Mouse (Mus musculus) embryonic stem cell, embryonic (primary cell): ENCODE measurements at regions not wholly inside any gene's neighbourhood (a gene's known extent, or its start where the extent isn't known, plus 50 kb on each side); places are given as distances from the start of the nearest gene placed in this dataset.

Experiments used
- CTCF ChIA-PET, 4 experiments: fragments of 300-600 bp in 2 of 4; fragments of 350-600 bp in 2 of 4; sonication (Branson Sonifier 250); formaldehyde crosslinking; loops; one replicate each; lab custom pipeline; 2022; ENCODE audit warnings: inconsistent platforms in 2 of 4; lab: Charles Lee
- POLR2A ChIA-PET, 4 experiments: fragments of 300-600 bp in 2 of 4; fragments of 350-600 bp in 2 of 4; sonication (Branson Sonifier 250); formaldehyde crosslinking; loops; one replicate each; lab custom pipeline; 2022; ENCODE audit warnings: antibody characterized with exemption in 4 of 4, inconsistent platforms in 1 of 4; lab: Charles Lee

GRCm38 (mm10) chr8:64422850-64423214, 216.8 kb upstream of the Tll1 start:
- ChIA-PET CTCF (no interaction called here), POLR2A (no interaction called here)

- POLR2A ChIA-PET, result no interaction called here
- CTCF ChIA-PET, result interaction anchor here in 1 of 4 experiments (0.6 kb wide), 1 partner anchor 512 kb away, joined by 5 read pairs; no protein-coding TSS in a partner anchor
Observed at GRCm38 (mm10) chr8:64422200-64422849, 216.3 kb upstream of the Tll1 start.

GRCm38 (mm10) chr8:64421502-64422199, 215.6 kb upstream of the Tll1 start:
- CTCF ChIA-PET, result interaction anchor here in 1 of 4 experiments (0.6 kb wide), 1 partner anchor 513 kb away, joined by 5 read pairs; no protein-coding TSS in a partner anchor
- POLR2A ChIA-PET, result no interaction called here

GRCm38 (mm10) chr8:64412488-64413188, 206.6 kb upstream of the Tll1 start:
- ChIA-PET POLR2A (no interaction called here), CTCF (no interaction called here)

GRCm38 (mm10) chr8:64406775-64407490, 200.9 kb upstream of the Tll1 start:
- POLR2A ChIA-PET, result interaction anchor here in 1 of 4 experiments (1.1 kb wide), 1 partner anchor 17 kb away, joined by 3 read pairs; no protein-coding TSS in a partner anchor

GRCm38 (mm10) chr8:64399554-64399953, 193.5 kb upstream of the Tll1 start:
- POLR2A ChIA-PET, result no interaction called here
- CTCF ChIA-PET, result no interaction called here

More at GRCm38 (mm10) chr8:64406775-64407490, 200.9 kb upstream of the Tll1 start:
- CTCF ChIA-PET, result no interaction called here

GRCm38 (mm10) chr8:64397876-64398275, 191.8 kb upstream of the Tll1 start:
- ChIA-PET CTCF (no interaction called here), POLR2A (no interaction called here)

GRCm38 (mm10) chr8:64395816-64396215, 189.7 kb upstream of the Tll1 start:
- ChIA-PET CTCF (no interaction called here), POLR2A (interaction anchor here in 1 of 4 experiments (0.5 kb wide), 1 partner anchor 546 kb away, joined by 3 read pairs; no protein-coding TSS in a partner anchor)

- POLR2A ChIA-PET, result no interaction called here
Observed at GRCm38 (mm10) chr8:64389488-64389887, 183.4 kb upstream of the Tll1 start.

GRCm38 (mm10) chr8:64388299-64388698, 182.2 kb upstream of the Tll1 start:
- CTCF ChIA-PET, result no interaction called here
- POLR2A ChIA-PET, result interaction anchor here in 2 of 4 experiments (0.6 to 0.9 kb wide), 4 partner anchors 22 to 197 kb away, joined by 3 to 5 read pairs (median 4); no protein-coding TSS in a partner anchor

More at GRCm38 (mm10) chr8:64389488-64389887, 183.4 kb upstream of the Tll1 start:
- CTCF ChIA-PET, result no interaction called here

- ChIA-PET POLR2A (no interaction called here), CTCF (no interaction called here)
Observed at GRCm38 (mm10) chr8:64379732-64380349, 173.8 kb upstream of the Tll1 start.

GRCm38 (mm10) chr8:64377830-64378229, 171.8 kb upstream of the Tll1 start:
- ChIA-PET CTCF (no interaction called here), POLR2A (interaction anchor here in 1 of 4 experiments (1.5 kb wide), 1 partner anchor 10 kb away, joined by 7 read pairs; no protein-coding TSS in a partner anchor)

- POLR2A ChIA-PET, result no interaction called here
- CTCF ChIA-PET, result no interaction called here
Observed at GRCm38 (mm10) chr8:64375509-64375908, 169.4 kb upstream of the Tll1 start.

- CTCF ChIA-PET, result no interaction called here
- POLR2A ChIA-PET, result no interaction called here
Observed at GRCm38 (mm10) chr8:64374980-64375379, 168.9 kb upstream of the Tll1 start.

GRCm38 (mm10) chr8:64369973-64370372, 163.9 kb upstream of the Tll1 start:
- CTCF ChIA-PET, result no interaction called here
- POLR2A ChIA-PET, result interaction anchor here in 2 of 4 experiments (0.6 to 1.0 kb wide), 6 partner anchors 11 to 324 kb away, joined by 3 to 7 read pairs (median 4); no protein-coding TSS in a partner anchor

GRCm38 (mm10) chr8:64367906-64368305, 161.8 kb upstream of the Tll1 start:
- CTCF ChIA-PET, result interaction anchor here in 1 of 4 experiments (0.6 to 1.0 kb wide), 2 partner anchors 17 to 116 kb away, joined by 3 read pairs; no protein-coding TSS in a partner anchor
- POLR2A ChIA-PET, result interaction anchor here in 3 of 4 experiments (0.5 to 2.7 kb wide), 7 partner anchors 11 to 368 kb away, joined by 3 to 8 read pairs (median 4); no protein-coding TSS in a partner anchor

- ChIA-PET POLR2A (interaction anchor here in 3 of 4 experiments (0.6 to 2.7 kb wide), 9 partner anchors 12 to 110 kb away, joined by 3 to 8 read pairs (median 3); no protein-coding TSS in a partner anchor), CTCF (interaction anchor here in 2 of 4 experiments (0.5 to 0.7 kb wide), 2 partner anchors 230 to 348 kb away, joined by 3 read pairs; no protein-coding TSS in a partner anchor)
Observed at GRCm38 (mm10) chr8:64366974-64367266, 160.8 kb upstream of the Tll1 start.
